Comparison of ENCODE assay signal across 8 mouse cellular contexts in the genomic region with DNA sequence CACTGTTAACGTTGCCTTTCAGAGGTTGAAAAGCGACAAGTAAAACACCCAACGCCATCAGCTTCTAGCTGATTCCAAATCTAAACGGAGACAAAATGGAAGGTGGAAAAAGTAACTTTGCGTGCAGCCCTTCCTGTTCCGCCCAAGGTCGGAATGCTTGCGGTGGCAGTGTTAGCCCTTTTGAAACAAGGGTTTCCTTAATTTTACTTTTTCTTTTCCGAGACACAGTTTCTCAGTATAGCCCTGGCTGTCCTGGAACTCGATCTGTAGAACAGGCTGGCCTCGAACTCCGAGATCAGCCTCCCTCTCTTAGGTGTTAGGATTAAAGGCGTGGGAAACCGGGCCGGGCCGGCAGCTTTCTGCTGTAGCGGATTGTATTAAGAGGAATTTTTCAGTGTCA. TPM values are rescaled to one million over a fixed set of nuclear protein-coding genes. Genes with fewer than 3 reads are reported as not detected.
A peak's percentile ranks its signal among the peaks of the same experiment; 100 is the strongest.
DNase-seq lines count a peak whose midpoint lies in the region; ATAC-seq and TF ChIP-seq lines count a peak whose summit lies in the region.

No protein-coding gene starts in this region.

- H3K27me3 ChIP-seq in Patski: no peaks in the 10 kb centered on the region
- H3K27me3 ChIP-seq in embryonic facial prominence, embryonic 15.5 days: no peaks in the 10 kb centered on the region
- H3K27me3 ChIP-seq in intestine, embryonic 14.5 days (replicated peaks; ENCODE audit: control insufficient read depth, insufficient read depth, low read length): no peaks in the 10 kb centered on the region
- H3K27me3 ChIP-seq in limb, embryonic 15.5 days: no peaks in the 10 kb centered on the region

- in situ Hi-C loops in Patski (cut with MboI; ENCODE audit: low pct_unique_long_range_greater_than_20kb): no loop called here

- H3K27ac ChIP-seq in embryonic facial prominence, embryonic 15.5 days (replicated peaks): peak overlapping the region; percentile 88
- peak overlapping the region; percentile 93 for H3K27ac ChIP-seq in intestine, embryonic 14.5 days (ENCODE audit: low read depth)
- H3K27ac ChIP-seq in limb, embryonic 15.5 days: peak overlapping the region; percentile 93

- DNase-seq in layer of hippocampus, adult 11-12 months (ENCODE audit: low spot score): peak; percentile 28
- no peak for DNase-seq in layer of hippocampus, postnatal 14 days (ENCODE audit: low spot score in 2 of 2)
- DNase-seq in Patski (ENCODE audit: low read depth, low spot score): no peak
- DNase-seq in intestine, embryonic 14.5 days (ENCODE audit: low spot score): no peak
- no peak for DNase-seq in gastrocnemius, adult 18-20 months (ENCODE audit: low spot score)

- no peaks in the 10 kb centered on the region for H3K9me3 ChIP-seq in embryonic facial prominence, embryonic 15.5 days (replicated peaks)
- H3K9me3 ChIP-seq in intestine, embryonic 14.5 days (ENCODE audit: control insufficient read depth, low read length): no peaks in the 10 kb centered on the region
- no peaks in the 10 kb centered on the region for H3K9me3 ChIP-seq in limb, embryonic 15.5 days

- under 1% methylated on average over 17 of the region's 17 CpGs for WGBS in embryonic facial prominence, embryonic 15.5 days
- 1% methylated on average over 17 of the region's 17 CpGs for WGBS in intestine, embryonic 14.5 days
- WGBS in limb, embryonic 15.5 days: under 1% methylated on average over 17 of the region's 17 CpGs

- TF ChIP-seq CTCF in Patski (IDR thresholded peaks at IDR 0.05): no peak

- H3K4me3 ChIP-seq in embryonic facial prominence, embryonic 15.5 days (replicated peaks): peak overlapping the region; percentile 89
- H3K4me3 ChIP-seq in intestine, embryonic 14.5 days (ENCODE audit: low read depth, low read length): peak overlapping the region; percentile 99
- peak overlapping the region; percentile 86 for H3K4me3 ChIP-seq in limb, embryonic 15.5 days

- H3K4me1 ChIP-seq in embryonic facial prominence, embryonic 15.5 days: peaks cover 10% of the 10 kb centered on the region
- H3K4me1 ChIP-seq in intestine, embryonic 14.5 days (replicated peaks; ENCODE audit: control insufficient read depth, insufficient read depth, low read length): peaks cover 8% of the 10 kb centered on the region; the same call in 1 of the 2 replicates
- peaks cover 8% of the 10 kb centered on the region for H3K4me1 ChIP-seq in limb, embryonic 15.5 days

- POLR2A ChIA-PET in Patski (lab: Charles Lee): no interaction called here

- peak overlapping the region; percentile 58 for H3K4me2 ChIP-seq in embryonic facial prominence, embryonic 15.5 days (replicated peaks)
- H3K4me2 ChIP-seq in intestine, embryonic 14.5 days (ENCODE audit: low read length): peak overlapping the region; percentile 60
- H3K4me2 ChIP-seq in limb, embryonic 15.5 days: peak overlapping the region; percentile 52

- H3K9ac ChIP-seq in embryonic facial prominence, embryonic 15.5 days: peak overlapping the region; percentile 91
- peak overlapping the region; percentile 97 for H3K9ac ChIP-seq in intestine, embryonic 14.5 days (ENCODE audit: low read length)
- peak overlapping the region; percentile 93 for H3K9ac ChIP-seq in limb, embryonic 15.5 days

- CTCF ChIA-PET in Patski (lab: Charles Lee): no interaction called here

- ATAC-seq in Patski: peak; percentile 11
- no peak for ATAC-seq in embryonic facial prominence, embryonic 15.5 days (ENCODE audit: insufficient number of reproducible peaks, low FRiP score, low TSS enrichment, low read depth)
- ATAC-seq in intestine, embryonic 14.5 days (replicated peaks; ENCODE audit: low FRiP score, low TSS enrichment, low read depth): peak; percentile 32; the same call in 1 of the 2 replicates
- ATAC-seq in limb, embryonic 15.5 days (ENCODE audit: insufficient number of reproducible peaks, low FRiP score, low TSS enrichment, low read depth): no peak
- peak; percentile 38; the same call in 1 of the 2 replicates for ATAC-seq in monocyte, adult 5-6 weeks (replicated peaks; ENCODE audit: insufficient number of reproducible peaks, low FRiP score, low TSS enrichment, poor library complexity, severe bottlenecking)

- H3K36me3 ChIP-seq in embryonic facial prominence, embryonic 15.5 days: no peaks in the 10 kb centered on the region
- no peaks in the 10 kb centered on the region for H3K36me3 ChIP-seq in intestine, embryonic 14.5 days (ENCODE audit: control insufficient read depth, insufficient read depth, low read length)
- H3K36me3 ChIP-seq in limb, embryonic 15.5 days: no peaks in the 10 kb centered on the region

RNA-seq across cellular contexts. Expression of a gene that starts 0.5 kb away (rescaled TPM):
- 10 to 100 TPM; 55.3 to 63.3 TPM for total RNA-seq in layer of hippocampus, postnatal 14 days (2021)
- 88.5 TPM for polyA plus RNA-seq in Patski (2021)
- polyA plus RNA-seq in embryonic facial prominence, embryonic 15.5 days (2015; fragmentation: Nextera tagmentation; extraction: Ambion mirVana): 90.1 and 92.2 TPM in 2 replicates
- polyA plus RNA-seq in intestine, embryonic 14.5 days (2014; fragmentation: Nextera tagmentation; extraction: Ambion mirVana): 110 and 113 TPM in 2 replicates
- 90.7 and 93.3 TPM in 2 replicates for polyA plus RNA-seq in limb, embryonic 15.5 days (2015; fragmentation: Nextera tagmentation; extraction: Ambion mirVana)
- total RNA-seq in monocyte, adult 5-6 weeks (2017): 66.2 to 97.7 TPM (median 67.1 TPM) in 3 replicates
- total RNA-seq in gastrocnemius, adult 18-20 months (2021): 10 to 100 TPM; 33.1 to 35.7 TPM

RNA-seq across cellular contexts. Expression of a gene that starts 46.5 kb away (rescaled TPM):
- 10 to 100 TPM; 26.1 to 31.7 TPM for total RNA-seq in layer of hippocampus, postnatal 14 days (2021)
- polyA plus RNA-seq in Patski (2021): 56.2 TPM
- 60.1 and 62.4 TPM in 2 replicates for polyA plus RNA-seq in embryonic facial prominence, embryonic 15.5 days (2015; fragmentation: Nextera tagmentation; extraction: Ambion mirVana)
- 86.2 and 89.4 TPM in 2 replicates for polyA plus RNA-seq in intestine, embryonic 14.5 days (2014; fragmentation: Nextera tagmentation; extraction: Ambion mirVana)
- polyA plus RNA-seq in limb, embryonic 15.5 days (2015; fragmentation: Nextera tagmentation; extraction: Ambion mirVana): 62.3 and 63.6 TPM in 2 replicates
- 39.8 to 46.5 TPM (median 44.2 TPM) in 3 replicates for total RNA-seq in monocyte, adult 5-6 weeks (2017)
- 10 to 100 TPM; 53.3 to 53.4 TPM for total RNA-seq in gastrocnemius, adult 18-20 months (2021)

Comparison
In these comparisons a context has a peak if more than half of its experiments do, and no peak if none do; other contexts are left out.
1. ATAC-seq: peak in Patski (single experiment), intestine, embryonic 14.5 days (single experiment) and monocyte, adult 5-6 weeks (single experiment); none in embryonic facial prominence, embryonic 15.5 days (single experiment) and limb, embryonic 15.5 days (single experiment).
2. Peak in every context shown above with its lines, with median percentiles within 50 percentile points of each other: H3K27ac ChIP-seq, H3K4me2 ChIP-seq, H3K4me3 ChIP-seq and H3K9ac ChIP-seq.